ENCODE assay signal across 23 mouse cellular contexts in the genomic region with DNA sequence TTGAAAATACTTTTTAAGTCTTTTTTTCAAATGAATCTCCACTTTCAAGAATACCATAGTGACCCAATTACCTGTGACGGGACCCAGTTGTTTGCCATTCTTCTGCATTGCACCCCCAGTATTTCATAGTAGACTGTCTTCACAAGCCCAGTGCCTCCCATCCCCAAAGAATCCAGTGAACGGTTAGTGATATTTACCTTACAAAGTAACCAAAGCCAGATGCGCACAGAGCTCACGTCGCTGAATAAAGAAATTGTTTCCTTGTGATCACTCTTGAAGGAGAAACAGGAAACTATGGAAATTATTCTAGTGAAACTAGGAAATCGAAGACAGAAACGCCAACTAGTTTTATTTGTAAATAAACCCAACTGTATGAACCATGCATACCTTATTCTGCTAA.
DNase-seq lines count a peak whose midpoint lies in the region; ATAC-seq and TF ChIP-seq lines count a peak whose summit lies in the region.
"Had no signal": no experiment of that assay in that cellular context is flagged by ENCODE, and none has a peak within 500 bp of the region (broad histone marks: within the 10 kb centered on the region; RNA-seq: fewer than 3 reads in every experiment).

No protein-coding gene starts in this region.

- H3K36me3 ChIP-seq in midbrain, embryonic 14.5 days (ENCODE audit: control insufficient read depth, insufficient read depth, low read length) = no peaks in the 10 kb centered on the region
- no peaks in the 10 kb centered on the region for H3K36me3 ChIP-seq in midbrain, postnatal 0 days (ENCODE audit: insufficient read depth, low read length)
- no peaks in the 10 kb centered on the region for H3K36me3 ChIP-seq in embryonic facial prominence, embryonic 12.5 days
- no peaks in the 10 kb centered on the region for H3K36me3 ChIP-seq in limb, embryonic 10.5 days
- no peaks in the 10 kb centered on the region for H3K36me3 ChIP-seq in kidney, embryonic 16.5 days (ENCODE audit: insufficient read depth, low read length)
- H3K36me3 ChIP-seq: hindbrain, embryonic 13.5 days had no signal

- no peaks in the 10 kb centered on the region for H3K9me3 ChIP-seq in midbrain, embryonic 14.5 days (ENCODE audit: control insufficient read depth, low read length)
- H3K9me3 ChIP-seq in midbrain, postnatal 0 days (ENCODE audit: low read length) = no peaks in the 10 kb centered on the region
- no peaks in the 10 kb centered on the region for H3K9me3 ChIP-seq in embryonic facial prominence, embryonic 12.5 days
- H3K9me3 ChIP-seq in limb, embryonic 10.5 days (replicated peaks) = no peaks in the 10 kb centered on the region
- no peaks in the 10 kb centered on the region for H3K9me3 ChIP-seq in kidney, embryonic 16.5 days (ENCODE audit: low read length)
- H3K9me3 ChIP-seq: hindbrain, embryonic 13.5 days had no signal

- no peak overlapping the region for H3K4me2 ChIP-seq in midbrain, embryonic 14.5 days (ENCODE audit: low read length)
- H3K4me2 ChIP-seq in midbrain, postnatal 0 days (ENCODE audit: low read depth, low read length, poor library complexity, severe bottlenecking) = no peak overlapping the region
- 0 out of 2 replicates have a peak overlapping the region, but pooled peaks have one; percentile 25 for H3K4me2 ChIP-seq in embryonic facial prominence, embryonic 12.5 days (replicated peaks)
- H3K4me2 ChIP-seq in kidney, embryonic 16.5 days (replicated peaks; ENCODE audit: low read depth, low read length) = no peak overlapping the region
- H3K4me2 ChIP-seq: hindbrain, embryonic 13.5 days; lung, embryonic 14.5 days; midbrain, embryonic 11.5 days had no signal

- no peak overlapping the region for H3K9ac ChIP-seq in midbrain, embryonic 14.5 days (replicated peaks; ENCODE audit: low read length)
- H3K9ac ChIP-seq in midbrain, postnatal 0 days (replicated peaks; ENCODE audit: low read length, poor library complexity, severe bottlenecking) = no peak overlapping the region
- no peak overlapping the region for H3K9ac ChIP-seq in embryonic facial prominence, embryonic 12.5 days
- no peak overlapping the region for H3K9ac ChIP-seq in kidney, embryonic 16.5 days (replicated peaks; ENCODE audit: low read length)
- H3K9ac ChIP-seq: hindbrain, embryonic 13.5 days; liver, embryonic 14.5 days; lung, embryonic 14.5 days had no signal

- no peak for ATAC-seq in midbrain, embryonic 14.5 days (ENCODE audit: low FRiP score, low TSS enrichment)
- no peak for ATAC-seq in midbrain, postnatal 0 days (ENCODE audit: low FRiP score)
- no peak for ATAC-seq in embryonic facial prominence, embryonic 12.5 days (ENCODE audit: insufficient number of reproducible peaks, insufficient read depth, low FRiP score, low TSS enrichment)
- no peak for ATAC-seq in kidney, embryonic 16.5 days (ENCODE audit: low FRiP score, low TSS enrichment)
- ATAC-seq: CD4-positive, CD25-positive, alpha-beta regulatory T cell, adult 4 months; forebrain, embryonic 16.5 days; intestine, embryonic 16.5 days had no signal

- WGBS in midbrain, embryonic 14.5 days = 83% methylated on average over 7 of the region's 7 CpGs
- WGBS in midbrain, postnatal 0 days = 73% methylated on average over 7 of the region's 7 CpGs
- WGBS in embryonic facial prominence, embryonic 12.5 days = 26% methylated on average over 7 of the region's 7 CpGs
- 66% methylated on average over 7 of the region's 7 CpGs for WGBS in limb, embryonic 10.5 days
- WGBS in kidney, embryonic 16.5 days = 72% methylated on average over 7 of the region's 7 CpGs

- 0 out of 2 replicates have a peak overlapping the region, but pooled peaks have one; percentile 2 for H3K27ac ChIP-seq in midbrain, embryonic 14.5 days (replicated peaks; ENCODE audit: low read depth, low read length)
- no peak overlapping the region for H3K27ac ChIP-seq in midbrain, postnatal 0 days (ENCODE audit: low read depth, low read length)
- H3K27ac ChIP-seq in embryonic facial prominence, embryonic 12.5 days = peak overlapping the region; percentile 100
- peak overlapping the region; percentile 99 for H3K27ac ChIP-seq in limb, embryonic 10.5 days
- no peak overlapping the region for H3K27ac ChIP-seq in kidney, embryonic 16.5 days (ENCODE audit: low read length)
- H3K27ac ChIP-seq: liver, embryonic 14.5 days had no signal

- TF ChIP-seq CTCF in midbrain, postnatal 0 days (IDR thresholded peaks at IDR 0.05) = no peak

- peaks cover 43% of the 10 kb centered on the region for H3K4me1 ChIP-seq in midbrain, embryonic 14.5 days (ENCODE audit: control insufficient read depth, insufficient read depth, low read length)
- H3K4me1 ChIP-seq in midbrain, postnatal 0 days (ENCODE audit: insufficient read depth, low read length) = peaks cover 17% of the 10 kb centered on the region
- H3K4me1 ChIP-seq in embryonic facial prominence, embryonic 12.5 days = peaks cover 54% of the 10 kb centered on the region
- H3K4me1 ChIP-seq in limb, embryonic 10.5 days = peaks cover 62% of the 10 kb centered on the region
- peaks cover 31% of the 10 kb centered on the region for H3K4me1 ChIP-seq in kidney, embryonic 16.5 days (ENCODE audit: insufficient read depth, low read length)

- H3K4me3 ChIP-seq in midbrain, embryonic 14.5 days (replicated peaks; ENCODE audit: low read depth, low read length) = no peak overlapping the region
- no peak overlapping the region for H3K4me3 ChIP-seq in midbrain, postnatal 0 days (ENCODE audit: low read depth, low read length)
- no peak overlapping the region for H3K4me3 ChIP-seq in embryonic facial prominence, embryonic 12.5 days
- no peak overlapping the region for H3K4me3 ChIP-seq in limb, embryonic 10.5 days
- no peak overlapping the region for H3K4me3 ChIP-seq in kidney, embryonic 16.5 days (ENCODE audit: low read length)
- H3K4me3 ChIP-seq: erythroblast, embryonic 14.5 days; hindbrain, embryonic 13.5 days had no signal

- H3K27me3 ChIP-seq in midbrain, embryonic 14.5 days (ENCODE audit: control insufficient read depth, insufficient read depth, low read length) = no peaks in the 10 kb centered on the region
- H3K27me3 ChIP-seq in midbrain, postnatal 0 days (ENCODE audit: insufficient read depth, low read length) = no peaks in the 10 kb centered on the region
- no peaks in the 10 kb centered on the region for H3K27me3 ChIP-seq in embryonic facial prominence, embryonic 12.5 days
- H3K27me3 ChIP-seq in limb, embryonic 10.5 days (ENCODE audit: low read depth, poor library complexity, severe bottlenecking) = no peaks in the 10 kb centered on the region
- H3K27me3 ChIP-seq in kidney, embryonic 16.5 days (ENCODE audit: insufficient read depth, low read length) = no peaks in the 10 kb centered on the region
- H3K27me3 ChIP-seq: hindbrain, embryonic 13.5 days had no signal

- DNase-seq in midbrain, embryonic 14.5 days = no peak
- no peak for DNase-seq in midbrain, postnatal 0 days (ENCODE audit: low spot score)
- DNase-seq in limb, embryonic 10.5 days (ENCODE audit: low spot score) = no peak
- DNase-seq in heart, adult 18-20 months = no peak
- DNase-seq in kidney, postnatal 4 days = no peak
- DNase-seq: adrenal gland, postnatal 14 days; cerebellum, adult 11-12 months; kidney, adult 8-10 months; kidney, postnatal 10 days; layer of hippocampus, adult 9-11 months; liver; lung, embryonic 14.5 days; lung, postnatal 14 days; thymus, postnatal 4 days had no signal

Comparison
In these comparisons a context has a peak if more than half of its experiments do, and no peak if none do; other contexts are left out.
1. H3K27ac ChIP-seq: peak in midbrain, embryonic 14.5 days (single experiment), embryonic facial prominence, embryonic 12.5 days (single experiment) and limb, embryonic 10.5 days (single experiment); none in midbrain, postnatal 0 days (single experiment) and kidney, embryonic 16.5 days (single experiment).